Mouse (Mus musculus): ENCODE data around the gene 4930402H24Rik. TPM values are rescaled to one million over a fixed set of nuclear protein-coding genes. Genes with fewer than 3 reads are reported as not detected.

Gene 4930402H24Rik
- polyA plus RNA-seq, 1 experiment from 2014 or later = 99.6 TPM

DNA sequence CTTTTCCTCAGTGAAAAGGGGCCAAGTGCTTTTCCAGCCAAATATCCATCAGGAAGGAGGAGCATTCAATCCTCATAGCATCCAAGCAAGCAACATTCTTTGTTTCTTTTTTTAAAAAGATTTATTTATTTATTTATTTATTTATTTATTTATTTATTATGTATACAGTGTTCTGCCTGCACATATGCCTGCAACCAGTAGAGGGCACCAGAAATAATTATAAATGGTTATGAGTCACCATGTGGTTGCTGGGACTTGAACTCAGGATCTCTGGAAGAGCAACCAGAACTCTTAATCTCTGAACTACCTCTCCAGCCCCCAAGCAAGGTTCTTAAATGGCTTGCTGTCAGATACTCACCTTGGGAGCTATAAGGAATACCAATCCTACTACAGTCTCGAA is 93.7 kb downstream of the 4930402H24Rik start:
- H3K4me1 ChIP-seq (replicated peaks; ENCODE audit: control insufficient read depth, insufficient read depth, low read length) = no peaks in the 10 kb centered on the region
- no peak overlapping the region for H3K4me3 ChIP-seq (replicated peaks; ENCODE audit: low read length)
- H3K9ac ChIP-seq = no peak overlapping the region
- no peaks in the 10 kb centered on the region for H3K27me3 ChIP-seq (ENCODE audit: control insufficient read depth, insufficient read depth, low read length)
- DNase-seq (ENCODE audit: low spot score) (no peak), ATAC-seq (ENCODE audit: low FRiP score) (no peak)
- H3K9me3 ChIP-seq (ENCODE audit: control insufficient read depth, low read length) = no peaks in the 10 kb centered on the region
- no peak overlapping the region for H3K4me2 ChIP-seq (replicated peaks)
- H3K36me3 ChIP-seq (replicated peaks; ENCODE audit: control insufficient read depth, insufficient read depth) = peaks cover 98% of the 10 kb centered on the region
- no peak overlapping the region for H3K27ac ChIP-seq
- WGBS = 96% methylated on average over 1 of the region's 1 CpGs

- H3K9me3 ChIP-seq (ENCODE audit: control insufficient read depth, low read length) = no peaks in the 10 kb centered on the region
- WGBS = 96% methylated on average over 3 of the region's 3 CpGs
- ATAC-seq (ENCODE audit: low FRiP score) = no peak
- H3K4me3 ChIP-seq (replicated peaks; ENCODE audit: low read length) = no peak overlapping the region
- peaks cover 79% of the 10 kb centered on the region for H3K36me3 ChIP-seq (replicated peaks; ENCODE audit: control insufficient read depth, insufficient read depth)
- no peaks in the 10 kb centered on the region for H3K4me1 ChIP-seq (replicated peaks; ENCODE audit: control insufficient read depth, insufficient read depth, low read length)
- H3K27ac ChIP-seq = no peak overlapping the region
- DNase-seq (ENCODE audit: low spot score) = no peak
- H3K4me2 ChIP-seq (replicated peaks) = no peak overlapping the region
- H3K27me3 ChIP-seq (ENCODE audit: control insufficient read depth, insufficient read depth, low read length) = no peaks in the 10 kb centered on the region
- H3K9ac ChIP-seq = no peak overlapping the region
Measured at GRCm38 (mm10) chr2:130805146-130805545, 101.1 kb downstream of the 4930402H24Rik start.

GRCm38 (mm10) chr2:130803706-130804105 is 102.5 kb downstream of the 4930402H24Rik start:
- ATAC-seq (ENCODE audit: low FRiP score) (no peak), DNase-seq (ENCODE audit: low spot score) (no peak)
- H3K4me2 ChIP-seq (replicated peaks) = no peak overlapping the region
- no peak overlapping the region for H3K4me3 ChIP-seq (replicated peaks; ENCODE audit: low read length)
- H3K27ac ChIP-seq = no peak overlapping the region
- WGBS = 64% methylated on average over 25 of the region's 25 CpGs
- H3K36me3 ChIP-seq (replicated peaks; ENCODE audit: control insufficient read depth, insufficient read depth) = peaks cover 68% of the 10 kb centered on the region
- H3K27me3 ChIP-seq (ENCODE audit: control insufficient read depth, insufficient read depth, low read length) = no peaks in the 10 kb centered on the region
- no peak overlapping the region for H3K9ac ChIP-seq
- H3K9me3 ChIP-seq (ENCODE audit: control insufficient read depth, low read length) = no peaks in the 10 kb centered on the region
- no peaks in the 10 kb centered on the region for H3K4me1 ChIP-seq (replicated peaks; ENCODE audit: control insufficient read depth, insufficient read depth, low read length)

DNA sequence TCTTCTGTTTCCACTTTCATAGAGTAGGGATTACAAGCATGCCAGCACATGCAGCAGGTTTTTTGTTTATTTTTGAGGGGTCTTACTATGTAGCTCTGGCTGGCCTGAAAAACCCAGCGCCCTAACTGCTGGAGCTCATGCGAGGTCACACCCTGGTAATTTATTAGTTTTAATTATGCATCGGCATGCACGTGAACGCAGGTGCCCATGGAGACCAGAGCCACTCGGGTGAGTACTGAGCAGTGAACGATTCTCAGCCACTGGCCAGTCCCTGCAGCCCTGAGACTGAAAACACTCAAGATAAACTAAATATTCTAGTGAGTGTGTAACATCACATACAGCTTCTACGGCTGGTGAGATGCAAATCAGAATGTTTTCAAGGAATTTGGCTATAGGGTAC is 110.5 kb downstream of the 4930402H24Rik start:
- DNase-seq (ENCODE audit: low spot score) (no peak), ATAC-seq (ENCODE audit: low FRiP score) (no peak)
- no peak overlapping the region for H3K4me2 ChIP-seq (replicated peaks)
- H3K27ac ChIP-seq = no peak overlapping the region
- 86% methylated on average over 8 of the region's 8 CpGs for WGBS
- peaks cover 70% of the 10 kb centered on the region for H3K36me3 ChIP-seq (replicated peaks; ENCODE audit: control insufficient read depth, insufficient read depth)
- no peak overlapping the region for H3K4me3 ChIP-seq (replicated peaks; ENCODE audit: low read length)
- no peaks in the 10 kb centered on the region for H3K9me3 ChIP-seq (ENCODE audit: control insufficient read depth, low read length)
- no peaks in the 10 kb centered on the region for H3K27me3 ChIP-seq (ENCODE audit: control insufficient read depth, insufficient read depth, low read length)
- H3K9ac ChIP-seq = no peak overlapping the region
- no peaks in the 10 kb centered on the region for H3K4me1 ChIP-seq (replicated peaks; ENCODE audit: control insufficient read depth, insufficient read depth, low read length)

GRCm38 (mm10) chr2:130791722-130792121 is 114.5 kb downstream of the 4930402H24Rik start:
- no peak overlapping the region for H3K9ac ChIP-seq
- H3K27ac ChIP-seq = no peak overlapping the region
- no peak overlapping the region for H3K4me3 ChIP-seq (replicated peaks; ENCODE audit: low read length)
- DNase-seq (ENCODE audit: low spot score) (no peak), ATAC-seq (ENCODE audit: low FRiP score) (no peak)
- H3K36me3 ChIP-seq (replicated peaks; ENCODE audit: control insufficient read depth, insufficient read depth) = peaks cover 87% of the 10 kb centered on the region
- H3K27me3 ChIP-seq (ENCODE audit: control insufficient read depth, insufficient read depth, low read length) = no peaks in the 10 kb centered on the region
- no peak overlapping the region for H3K4me2 ChIP-seq (replicated peaks)
- H3K4me1 ChIP-seq (replicated peaks; ENCODE audit: control insufficient read depth, insufficient read depth, low read length) = no peaks in the 10 kb centered on the region
- no peaks in the 10 kb centered on the region for H3K9me3 ChIP-seq (ENCODE audit: control insufficient read depth, low read length)
- WGBS = 93% methylated on average over 7 of the region's 7 CpGs

DNA sequence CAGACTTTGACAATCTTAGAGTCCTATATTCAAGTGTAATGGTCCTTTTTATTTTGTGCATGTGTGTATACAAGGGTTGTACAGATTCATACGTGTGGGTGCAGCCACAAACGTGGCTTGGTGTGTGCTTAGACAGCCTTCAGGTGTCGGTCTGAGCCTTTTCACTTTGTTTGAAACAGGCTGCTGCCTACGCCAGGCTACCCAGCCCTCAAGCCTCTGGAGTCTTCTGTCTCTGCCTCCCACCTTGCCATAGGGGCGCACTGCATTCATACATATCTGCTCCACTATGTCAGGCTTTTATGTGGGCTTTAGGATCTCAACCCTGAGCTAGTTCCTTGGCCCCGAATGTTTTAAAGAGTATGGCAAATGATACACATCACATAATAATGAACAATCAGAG is 116.6 kb downstream of the 4930402H24Rik start:
- no peak overlapping the region for H3K4me3 ChIP-seq (replicated peaks; ENCODE audit: low read length)
- no peak overlapping the region for H3K9ac ChIP-seq
- ATAC-seq (ENCODE audit: low FRiP score) (no peak), DNase-seq (ENCODE audit: low spot score) (no peak)
- no peaks in the 10 kb centered on the region for H3K9me3 ChIP-seq (ENCODE audit: control insufficient read depth, low read length)
- H3K36me3 ChIP-seq (replicated peaks; ENCODE audit: control insufficient read depth, insufficient read depth) = peaks cover 92% of the 10 kb centered on the region
- H3K27ac ChIP-seq = no peak overlapping the region
- H3K27me3 ChIP-seq (ENCODE audit: control insufficient read depth, insufficient read depth, low read length) = no peaks in the 10 kb centered on the region
- no peak overlapping the region for H3K4me2 ChIP-seq (replicated peaks)
- no peaks in the 10 kb centered on the region for H3K4me1 ChIP-seq (replicated peaks; ENCODE audit: control insufficient read depth, insufficient read depth, low read length)
- WGBS = 95% methylated on average over 6 of the region's 6 CpGs

DNA sequence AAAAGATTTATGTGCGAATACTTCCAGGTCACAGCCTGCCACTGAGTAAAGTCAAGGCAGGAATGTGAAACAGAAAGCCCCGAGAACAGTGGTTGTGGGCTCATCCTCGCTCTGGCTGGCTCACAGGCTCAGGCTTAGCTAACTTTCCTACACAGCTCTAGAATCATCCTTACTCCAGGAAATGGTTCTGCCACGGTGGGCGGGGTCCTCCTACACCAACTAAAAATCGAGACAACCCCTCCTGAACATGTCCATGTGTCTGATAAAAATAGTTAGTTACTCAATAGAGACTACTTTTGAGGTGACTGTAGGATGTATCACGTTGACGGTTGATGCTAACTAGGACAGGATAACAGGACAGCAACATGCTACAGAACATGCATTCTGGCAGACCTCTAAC is 117.2 kb downstream of the 4930402H24Rik start:
- H3K9me3 ChIP-seq (ENCODE audit: control insufficient read depth, low read length) = no peaks in the 10 kb centered on the region
- WGBS = 94% methylated on average over 8 of the region's 8 CpGs
- H3K27me3 ChIP-seq (ENCODE audit: control insufficient read depth, insufficient read depth, low read length) = no peaks in the 10 kb centered on the region
- H3K9ac ChIP-seq = no peak overlapping the region
- no peak for ATAC-seq (ENCODE audit: low FRiP score)
- no peak overlapping the region for H3K27ac ChIP-seq
- H3K4me3 ChIP-seq (replicated peaks; ENCODE audit: low read length) = no peak overlapping the region
- no peak overlapping the region for H3K4me2 ChIP-seq (replicated peaks)
- H3K4me1 ChIP-seq (replicated peaks; ENCODE audit: control insufficient read depth, insufficient read depth, low read length) = no peaks in the 10 kb centered on the region
- H3K36me3 ChIP-seq (replicated peaks; ENCODE audit: control insufficient read depth, insufficient read depth) = peaks cover 97% of the 10 kb centered on the region
- DNase-seq (ENCODE audit: low spot score) = no peak

DNA sequence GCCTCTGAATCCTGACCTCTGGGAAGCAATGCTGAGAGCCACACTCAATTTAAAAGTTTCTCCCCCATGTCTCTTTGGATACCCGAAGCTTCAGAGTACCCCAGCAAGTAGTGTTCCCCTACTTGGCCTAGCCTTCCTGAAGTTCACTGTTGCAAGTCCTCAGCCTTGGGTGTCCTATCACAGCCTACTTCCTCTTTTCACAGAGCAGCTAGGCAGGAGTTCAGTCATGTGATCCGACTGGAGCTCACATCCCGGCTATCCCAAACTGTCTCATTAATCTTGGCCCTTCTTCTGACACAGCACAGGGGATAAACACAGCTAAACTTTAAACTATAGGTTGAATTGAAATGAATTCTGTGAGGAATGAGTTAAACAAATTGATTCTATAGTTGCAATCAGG is 121.3 kb downstream of the 4930402H24Rik start:
- no peaks in the 10 kb centered on the region for H3K4me1 ChIP-seq (replicated peaks; ENCODE audit: control insufficient read depth, insufficient read depth, low read length)
- H3K4me2 ChIP-seq (replicated peaks) = no peak overlapping the region
- no peak overlapping the region for H3K4me3 ChIP-seq (replicated peaks; ENCODE audit: low read length)
- WGBS = 82% methylated on average over 3 of the region's 3 CpGs
- no peak overlapping the region for H3K27ac ChIP-seq
- no peaks in the 10 kb centered on the region for H3K27me3 ChIP-seq (ENCODE audit: control insufficient read depth, insufficient read depth, low read length)
- no peak overlapping the region for H3K9ac ChIP-seq
- ATAC-seq (ENCODE audit: low FRiP score) = no peak
- no peaks in the 10 kb centered on the region for H3K9me3 ChIP-seq (ENCODE audit: control insufficient read depth, low read length)
- H3K36me3 ChIP-seq (replicated peaks; ENCODE audit: control insufficient read depth, insufficient read depth) = peaks cover 99% of the 10 kb centered on the region
- DNase-seq (ENCODE audit: low spot score) = no peak

GRCm38 (mm10) chr2:130780615-130781303 is 125.4 kb downstream of the 4930402H24Rik start:
- Histone ChIP-seq H3K27me3 (ENCODE audit: control insufficient read depth, insufficient read depth, low read length) (no peaks in the 10 kb centered on the region), H3K9me3 (ENCODE audit: control insufficient read depth, low read length) (no peaks in the 10 kb centered on the region), H3K36me3 (replicated peaks; ENCODE audit: control insufficient read depth, insufficient read depth) (peaks cover 98% of the 10 kb centered on the region), H3K4me3 (replicated peaks; ENCODE audit: low read length) (no peak overlapping the region), H3K9ac (no peak overlapping the region), H3K4me2 (replicated peaks) (no peak overlapping the region), H3K27ac (no peak overlapping the region), H3K4me1 (replicated peaks; ENCODE audit: control insufficient read depth, insufficient read depth, low read length) (no peaks in the 10 kb centered on the region)
- WGBS = 77% methylated on average over 2 of the region's 2 CpGs
- DNase-seq (ENCODE audit: low spot score) (no peak), ATAC-seq (ENCODE audit: low FRiP score) (no peak)

- H3K9ac ChIP-seq = no peak overlapping the region
- DNase-seq (ENCODE audit: low spot score) = no peak
- H3K4me3 ChIP-seq (replicated peaks; ENCODE audit: low read length) = no peak overlapping the region
- 67% methylated on average over 1 of the region's 1 CpGs for WGBS
- H3K27ac ChIP-seq = no peak overlapping the region
- no peak for ATAC-seq (ENCODE audit: low FRiP score)
- H3K27me3 ChIP-seq (ENCODE audit: control insufficient read depth, insufficient read depth, low read length) = no peaks in the 10 kb centered on the region
- H3K4me1 ChIP-seq (replicated peaks; ENCODE audit: control insufficient read depth, insufficient read depth, low read length) = no peaks in the 10 kb centered on the region
- H3K9me3 ChIP-seq (ENCODE audit: control insufficient read depth, low read length) = no peaks in the 10 kb centered on the region
- H3K36me3 ChIP-seq (replicated peaks; ENCODE audit: control insufficient read depth, insufficient read depth) = peaks cover 98% of the 10 kb centered on the region
- H3K4me2 ChIP-seq (replicated peaks) = no peak overlapping the region
Measured at GRCm38 (mm10) chr2:130779935-130780334, 126.3 kb downstream of the 4930402H24Rik start.
